Mouse (Mus musculus) Patski (cell line): ENCODE results near the gene Nrip3. TPM values are rescaled to one million over a fixed set of nuclear protein-coding genes. Genes with fewer than 3 reads are reported as not detected.
A peak's percentile ranks its signal among the peaks of the same experiment; 100 is the strongest.

Experiments used
- ATAC-seq: fragments of 100-300 bp; one replicate; pipeline ENCODE4 v1.8.0; 2021
- CTCF ChIA-PET: fragments of 350-600 bp; sonication (Branson Sonifier 250); formaldehyde crosslinking; loops from one replicate; lab custom pipeline; 2022; ENCODE audit warnings: inconsistent platforms; lab: Charles Lee
- POLR2A ChIA-PET: fragments of 350-600 bp; sonication (Branson Sonifier 250); formaldehyde crosslinking; loops from one replicate; lab custom pipeline; 2022; ENCODE audit warnings: antibody characterized with exemption, inconsistent platforms; lab: Charles Lee
- DNase-seq: peaks from one replicate; pipeline ENCODE4 v3.0.0-alpha.2; 2011; ENCODE audit warnings: low read depth, low spot score
- H3K27me3 ChIP-seq: fragments of 371-371 bp; one replicate; pipeline ENCODE4 v1.5.1; 2021
- CTCF ChIP-seq: fragments of 100-300 bp; IDR thresholded peaks from one replicate; pipeline ENCODE4 v1.5.1; 2021
- in situ Hi-C: fragments of 300-500 bp; cut with MboI; formaldehyde crosslinking; loops from 3 replicates; pipeline ENCODE4 v1.11.1; 2018; ENCODE audit warnings: low pct_unique_long_range_greater_than_20kb, mixed read lengths
- polyA plus RNA-seq: library from polyadenylated mRNA; unstranded; gene quantifications from one replicate; pipeline ENCODE4 v1.2.3, GENCODE M21; 2021

The Nrip3 gene
- polyA plus RNA-seq, 1 experiment from 2014 or later = 0.54 TPM

GRCm38 (mm10) chr7:109741060-109741459, 40.8 kb downstream of the Nrip3 start:
- in situ Hi-C loops = no loop called here
- TF ChIP-seq CTCF = no peak

GRCm38 (mm10) chr7:109739822-109740370, 41.9 kb downstream of the Nrip3 start:
- TF ChIP-seq CTCF = no peak
- no peak for ATAC-seq
- in situ Hi-C loops = no loop called here
- H3K27me3 ChIP-seq = no peaks in the 10 kb centered on the region
- ChIA-PET POLR2A (no interaction called here), CTCF (interaction anchor here (0.8 kb wide), 1 partner anchor 8 kb away, joined by 4 read pairs; no protein-coding TSS in a partner anchor)
- no peak for DNase-seq

More at GRCm38 (mm10) chr7:109741060-109741459, 40.8 kb downstream of the Nrip3 start:
- DNase-seq (no peak), ATAC-seq (no peak)
- H3K27me3 ChIP-seq = no peaks in the 10 kb centered on the region
- CTCF ChIA-PET = no interaction called here
- POLR2A ChIA-PET = no interaction called here

GRCm38 (mm10) chr7:109734806-109735205, 47.0 kb downstream of the Nrip3 start:
- no peaks in the 10 kb centered on the region for H3K27me3 ChIP-seq
- ChIA-PET POLR2A (no interaction called here), CTCF (no interaction called here)
- DNase-seq (no peak), ATAC-seq (no peak)
- TF ChIP-seq CTCF = no peak
- in situ Hi-C loops = no loop called here

DNA sequence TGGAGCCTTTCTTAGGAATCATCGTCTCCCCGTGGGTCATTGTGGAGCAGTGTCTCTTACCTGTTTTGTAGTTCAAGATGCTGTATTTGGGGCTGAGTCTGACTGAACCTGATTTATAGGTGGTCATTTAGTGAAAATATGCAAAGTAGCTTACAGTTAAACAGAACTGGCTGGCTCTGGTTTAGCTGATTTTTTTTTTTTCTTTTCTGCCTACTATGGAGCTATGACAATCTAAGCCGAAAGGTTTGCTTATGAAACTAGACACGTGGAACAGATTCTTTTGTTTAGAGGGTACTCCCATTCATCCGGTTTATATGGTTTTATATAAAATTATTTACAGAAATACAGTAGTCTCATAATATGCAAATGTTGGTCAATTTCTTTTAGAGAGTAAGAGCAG, 50.2 kb downstream of the Nrip3 start, which contains the start of gene Ascl3:
Gene Ascl3 (minus strand): TSS at position 101 of the 400 bp plus-strand sequence.
- CTCF ChIA-PET = interaction anchor here (0.8 kb wide), 2 partner anchors 12 to 13 kb away, joined by 3 read pairs; no protein-coding TSS in a partner anchor
- in situ Hi-C loops = no loop called here
- no peak for DNase-seq
- no peak for ATAC-seq
- no peaks in the 10 kb centered on the region for H3K27me3 ChIP-seq
- TF ChIP-seq CTCF = no peak
- POLR2A ChIA-PET = interaction anchor here (0.7 kb wide), 1 partner anchor 17 kb away, joined by 3 read pairs; no protein-coding TSS in a partner anchor

DNA sequence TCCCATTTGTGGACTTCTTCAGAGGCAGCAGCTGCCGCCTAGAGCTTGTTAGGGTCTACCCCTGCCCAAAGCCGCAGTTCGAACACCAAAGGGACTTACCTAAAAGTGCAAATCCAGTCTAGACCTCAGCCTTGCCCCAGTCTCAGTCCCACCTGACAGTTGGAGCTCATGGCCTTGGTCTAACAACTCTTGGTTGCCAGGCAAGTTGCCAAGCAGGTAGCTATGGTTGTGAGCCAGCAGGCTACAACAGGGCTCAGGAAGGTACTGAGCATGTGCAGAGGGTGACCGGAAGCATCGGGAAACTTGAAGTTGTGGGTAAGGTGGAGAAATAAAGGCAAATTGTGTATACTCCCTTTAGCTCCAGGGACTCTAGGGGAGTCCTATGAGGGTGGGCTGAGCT, 58.1 kb downstream of the Nrip3 start, which contains the start of gene BC051019:
Gene BC051019 (minus strand): TSS at position 154 of the 400 bp plus-strand sequence.
- POLR2A ChIA-PET = no interaction called here
- in situ Hi-C loops = loop anchor here (25.0 kb wide), 3 partner anchors 186 to 561 kb away; partner anchors contain the start of gene Zfp143
- ATAC-seq = no peak
- TF ChIP-seq CTCF = no peak
- DNase-seq = no peak
- H3K27me3 ChIP-seq = no peaks in the 10 kb centered on the region
- CTCF ChIA-PET = interaction anchor here (1.1 to 1.4 kb wide), 2 partner anchors 25 to 87 kb away, joined by 4 read pairs; no protein-coding TSS in a partner anchor

DNA sequence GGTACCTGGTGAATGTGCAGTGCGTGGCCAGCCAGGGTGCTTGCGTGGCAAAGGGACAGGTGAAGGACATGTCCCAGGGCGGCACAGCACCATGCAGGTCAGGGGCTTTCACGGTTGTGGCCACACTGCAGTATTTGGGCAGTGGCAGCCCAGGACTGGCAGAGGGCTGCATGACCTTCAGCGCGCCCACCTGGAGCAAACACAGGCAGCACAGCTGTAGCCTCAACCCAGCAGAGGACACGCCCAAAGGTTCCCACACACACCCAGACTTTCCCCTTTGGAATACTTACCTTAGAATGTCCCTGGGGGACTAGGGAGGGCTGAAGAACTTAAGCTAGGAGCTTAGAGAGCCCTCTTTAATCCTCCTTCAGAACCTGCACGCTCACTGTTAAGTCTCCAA, 58.7 kb downstream of the Nrip3 start:
- in situ Hi-C loops = loop anchor here (25.0 kb wide), 3 partner anchors 186 to 561 kb away; partner anchors contain the start of gene Zfp143
- no peaks in the 10 kb centered on the region for H3K27me3 ChIP-seq
- CTCF ChIA-PET = no interaction called here
- DNase-seq (no peak), ATAC-seq (no peak)
- POLR2A ChIA-PET = no interaction called here
- no peak for TF ChIP-seq CTCF

- CTCF ChIA-PET = no interaction called here
- H3K27me3 ChIP-seq = no peaks in the 10 kb centered on the region
- in situ Hi-C loops = loop anchor here (25.0 kb wide), 3 partner anchors 185 to 560 kb away; partner anchors contain the start of gene Zfp143
- TF ChIP-seq CTCF = no peak
- no peak for ATAC-seq
- no peak for DNase-seq
- POLR2A ChIA-PET = no interaction called here
These were observed 59.2 kb downstream of the Nrip3 start for GRCm38 (mm10) chr7:109722618-109723017.

DNA sequence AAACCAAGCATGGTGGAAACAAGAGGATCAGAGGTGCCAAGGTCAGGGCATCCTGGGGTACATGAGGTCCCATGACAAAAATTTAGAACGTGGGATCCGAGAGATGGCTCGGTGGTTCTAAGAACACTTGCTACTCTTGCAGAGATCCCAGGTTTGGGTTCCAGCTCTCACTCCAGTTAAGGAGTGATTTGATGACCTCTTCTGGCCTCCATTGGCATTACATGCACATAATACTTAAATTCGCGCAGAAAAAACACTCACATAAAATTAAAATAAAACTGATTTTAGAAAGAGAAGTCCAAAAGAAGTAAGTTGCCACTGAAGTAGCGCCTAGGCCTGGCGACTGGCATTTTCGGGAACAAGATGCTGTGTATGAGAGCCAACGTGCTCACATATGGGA, 62.5 kb downstream of the Nrip3 start:
- H3K27me3 ChIP-seq = no peaks in the 10 kb centered on the region
- POLR2A ChIA-PET = no interaction called here
- in situ Hi-C loops = loop anchor here (25.0 kb wide), 3 partner anchors 182 to 557 kb away; partner anchors contain the start of gene Zfp143
- peak; percentile 76 for TF ChIP-seq CTCF
- DNase-seq (no peak), ATAC-seq (no peak)
- CTCF ChIA-PET = interaction anchor here (1.1 to 2.3 kb wide), 3 partner anchors 9 to 13 kb away, joined by 6 to 10 read pairs (median 7); no protein-coding TSS in a partner anchor

- in situ Hi-C loops = loop anchor here (25.0 kb wide), 3 partner anchors 176 to 551 kb away; partner anchors contain the start of gene Zfp143
These were observed 68.3 kb downstream of the Nrip3 start for GRCm38 (mm10) chr7:109713434-109713982.

GRCm38 (mm10) chr7:109712198-109712597, 69.6 kb downstream of the Nrip3 start:
- ATAC-seq (no peak), DNase-seq (no peak)
- TF ChIP-seq CTCF = no peak
- ChIA-PET CTCF (interaction anchor here (1.3 to 1.6 kb wide), 2 partner anchors 17 to 37 kb away, joined by 3 read pairs; no protein-coding TSS in a partner anchor), POLR2A (no interaction called here)
- in situ Hi-C loops = loop anchor here (25.0 kb wide), 3 partner anchors 175 to 550 kb away; partner anchors contain the start of gene Zfp143
- no peaks in the 10 kb centered on the region for H3K27me3 ChIP-seq

More at GRCm38 (mm10) chr7:109713434-109713982, 68.3 kb downstream of the Nrip3 start:
- ChIA-PET POLR2A (interaction anchor here (0.6 kb wide), 1 partner anchor 257 kb away, joined by 3 read pairs; no protein-coding TSS in a partner anchor), CTCF (interaction anchor here (1.3 kb wide), 1 partner anchor 32 kb away, joined by 3 read pairs; no protein-coding TSS in a partner anchor)
- DNase-seq = no peak
- TF ChIP-seq CTCF = no peak
- ATAC-seq = no peak
- H3K27me3 ChIP-seq = no peaks in the 10 kb centered on the region
